In genomic region chr4:132921488-132921887, GRCm38 (mm10) we compare ENCODE assay signal across 1 mouse cellular context.
A peak's percentile ranks its signal among the peaks of the same experiment; 100 is the strongest.
TF ChIP-seq lines count a peak whose summit lies in the region.

No protein-coding gene starts in this region.

TF ChIP-seq in MEL, 35 proteins besides CTCF, POLR2A, EP300 and RAD21 (continued from another document):
- 0 out of 2 replicates have a peak, but pooled peaks have one; percentile 58 for TF ChIP-seq UBTF (IDR thresholded peaks at IDR 0.05; ENCODE audit: borderline replicate concordance, insufficient read depth, low read depth, low read length)
- TF ChIP-seq MXI1 (IDR thresholded peaks at IDR 0.05; ENCODE audit: low read depth, low read length) = peak; percentile 36; the same call in 1 of the 2 replicates
- TF ChIP-seq GATA1 (IDR thresholded peaks at IDR 0.05; ENCODE audit: low read depth, low read length) = no peak
- TF ChIP-seq USF2 (IDR thresholded peaks at IDR 0.05; ENCODE audit: borderline replicate concordance in 1 of 2, insufficient read depth in 1 of 2, low read depth in 1 of 2, low read length in 2 of 2) = no peak
- TF ChIP-seq RCOR1 (IDR thresholded peaks at IDR 0.05; ENCODE audit: low read depth, low read length) = no peak
- no peak for TF ChIP-seq TAL1 (IDR thresholded peaks at IDR 0.05; ENCODE audit: low read length)
- TF ChIP-seq E2F4 (IDR thresholded peaks at IDR 0.05; ENCODE audit: borderline replicate concordance, low read depth, low read length) = no peak
- TF ChIP-seq MAFK (IDR thresholded peaks at IDR 0.05; ENCODE audit: borderline replicate concordance, low read depth, low read length) = no peak
